Mouse (Mus musculus): ENCODE measurements around the gene Gm39653. TPM values are rescaled to one million over a fixed set of nuclear protein-coding genes. Genes with fewer than 3 reads are reported as not detected.
A peak's percentile ranks its signal among the peaks of the same experiment; 100 is the strongest.

The Gm39653 gene
- polyA plus RNA-seq, 1 experiment from 2014 or later: not detected

DNA sequence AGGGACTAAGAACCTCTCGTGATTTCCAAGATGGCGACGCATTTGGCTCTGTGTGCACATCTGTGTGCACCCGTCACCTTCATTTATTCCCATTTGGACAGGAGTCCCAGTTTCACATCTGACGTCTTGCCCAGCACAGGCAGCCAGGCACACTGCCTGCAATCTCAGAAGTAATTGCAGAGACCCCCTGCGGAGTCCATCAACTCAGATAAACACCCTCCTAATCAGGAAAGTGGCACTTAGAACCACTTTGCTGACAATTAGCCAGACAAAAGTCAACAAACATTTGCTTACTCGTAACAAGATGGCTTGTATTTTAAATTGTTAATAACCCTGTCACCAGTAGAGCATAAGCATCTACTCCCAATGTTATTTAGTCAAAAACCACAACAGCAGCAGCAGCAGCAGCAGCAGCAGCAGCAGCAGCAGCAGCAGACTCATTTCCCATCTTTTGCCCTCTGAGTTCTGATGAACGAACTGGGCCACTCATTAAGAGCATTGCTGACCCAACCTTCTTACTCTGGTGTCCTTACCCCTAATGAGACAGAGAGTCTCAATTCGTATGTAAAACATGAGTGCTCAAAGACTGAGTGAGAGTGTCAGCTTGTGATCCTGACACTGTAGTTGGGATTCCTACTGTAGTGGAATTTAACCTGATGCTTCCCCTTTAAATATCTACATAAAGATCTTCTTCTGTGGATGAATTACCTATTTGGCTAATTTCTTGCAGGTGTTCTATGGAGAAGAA, 51.6 kb downstream of the Gm39653 start:
- Histone ChIP-seq H3K9ac (ENCODE audit: low read length) (no peak overlapping the region), H3K36me3 (ENCODE audit: control insufficient read depth, insufficient read depth, low read length) (no peaks in the 10 kb centered on the region), H3K9me3 (replicated peaks; ENCODE audit: control insufficient read depth, low read length) (no peaks in the 10 kb centered on the region), H3K27ac (ENCODE audit: low read depth, low read length) (no peak overlapping the region), H3K4me1 (ENCODE audit: control insufficient read depth, insufficient read depth, low read length) (peaks cover 15% of the 10 kb centered on the region), H3K4me2 (ENCODE audit: low read length) (peak overlapping the region; percentile 48), H3K4me3 (ENCODE audit: low read depth, low read length) (no peak overlapping the region), H3K27me3 (replicated peaks; ENCODE audit: control insufficient read depth, insufficient read depth, low read length) (no peaks in the 10 kb centered on the region)
- DNase-seq (ENCODE audit: low spot score) (peak; percentile 67), ATAC-seq (peak; percentile 47; the same call in 1 of the 2 replicates)
- 25% methylated on average over 9 of the region's 9 CpGs for whole genome bisulfite sequencing

DNA sequence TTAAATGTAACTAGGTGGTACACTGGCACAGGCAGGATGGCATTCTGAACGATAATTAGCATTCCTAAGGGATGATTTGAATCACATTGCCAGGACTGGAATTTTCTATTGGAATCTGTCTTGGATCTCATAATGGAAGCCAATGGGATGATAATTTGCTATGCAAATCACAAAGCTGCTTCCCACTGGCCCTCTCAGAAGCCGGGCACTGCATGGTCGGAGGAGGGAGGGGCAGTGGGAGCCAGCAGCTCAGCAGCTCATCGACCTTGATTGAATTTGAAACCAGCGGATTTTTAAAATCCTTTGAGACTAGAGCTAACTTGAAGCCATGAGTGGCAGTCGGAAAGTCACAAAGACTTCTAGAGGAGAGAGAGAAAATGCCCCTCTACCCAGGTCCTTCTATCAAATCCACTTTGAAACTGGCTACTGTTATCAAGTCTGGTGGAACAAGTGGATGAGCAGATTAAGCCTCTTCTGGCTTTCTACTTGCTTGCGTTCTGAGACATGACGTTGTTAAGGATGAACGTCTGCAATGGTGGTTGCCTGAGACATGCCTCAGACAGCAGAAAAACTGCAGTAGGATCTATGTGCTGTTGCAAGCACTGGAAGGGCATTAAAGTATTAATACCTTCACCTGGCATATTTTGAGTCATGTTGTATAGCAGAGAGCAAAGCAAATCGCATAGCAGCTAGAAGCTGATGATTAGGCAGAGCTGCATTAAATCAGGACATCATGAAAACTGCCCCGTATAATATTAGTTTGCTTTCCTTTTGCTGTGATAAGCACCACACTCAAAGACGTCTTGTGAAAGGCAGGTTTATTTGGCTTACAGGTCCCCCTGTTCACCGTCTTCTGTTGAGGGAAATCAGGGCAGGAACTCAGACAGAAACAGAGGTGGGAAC, 52.4 kb downstream of the Gm39653 start:
- DNase-seq (ENCODE audit: low spot score) (peak; percentile 43), ATAC-seq (peak; percentile 62)
- WGBS: 10% methylated on average over 13 of the region's 13 CpGs
- Histone ChIP-seq H3K4me2 (ENCODE audit: low read length) (peak overlapping the region; percentile 48), H3K4me1 (ENCODE audit: control insufficient read depth, insufficient read depth, low read length) (peaks cover 15% of the 10 kb centered on the region), H3K4me3 (ENCODE audit: low read depth, low read length) (peak overlapping the region; percentile 1), H3K27me3 (replicated peaks; ENCODE audit: control insufficient read depth, insufficient read depth, low read length) (no peaks in the 10 kb centered on the region), H3K36me3 (ENCODE audit: control insufficient read depth, insufficient read depth, low read length) (no peaks in the 10 kb centered on the region), H3K9ac (ENCODE audit: low read length) (peak overlapping the region; percentile 40; the same call in 1 of the 2 replicates), H3K27ac (ENCODE audit: low read depth, low read length) (no peak overlapping the region), H3K9me3 (replicated peaks; ENCODE audit: control insufficient read depth, low read length) (no peaks in the 10 kb centered on the region)

DNA sequence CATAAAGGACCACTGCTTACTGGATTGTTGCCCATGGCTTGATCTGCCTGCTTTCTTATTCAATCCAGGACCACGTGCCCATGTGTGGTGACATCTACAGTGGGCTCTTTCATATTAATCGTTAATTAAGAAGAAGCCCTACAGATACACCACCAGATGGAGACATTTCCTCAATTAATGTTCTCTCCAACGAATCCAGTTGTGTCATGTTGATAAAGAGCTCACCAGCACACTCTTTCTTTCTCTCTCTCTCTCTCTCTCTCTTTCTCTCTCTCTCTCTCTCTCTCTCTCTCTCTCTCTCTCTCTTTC, 53.0 kb downstream of the Gm39653 start:
- H3K27me3 ChIP-seq (replicated peaks; ENCODE audit: control insufficient read depth, insufficient read depth, low read length): no peaks in the 10 kb centered on the region
- no peaks in the 10 kb centered on the region for H3K36me3 ChIP-seq (ENCODE audit: control insufficient read depth, insufficient read depth, low read length)
- peak overlapping the region; percentile 1 for H3K4me3 ChIP-seq (ENCODE audit: low read depth, low read length)
- DNase-seq (ENCODE audit: low spot score): peak; percentile 93
- H3K4me1 ChIP-seq (ENCODE audit: control insufficient read depth, insufficient read depth, low read length): peaks cover 15% of the 10 kb centered on the region
- H3K4me2 ChIP-seq (ENCODE audit: low read length): peak overlapping the region; percentile 48
- ATAC-seq: peak; percentile 81
- H3K27ac ChIP-seq (ENCODE audit: low read depth, low read length): no peak overlapping the region
- WGBS: 1% methylated on average over 3 of the region's 3 CpGs
- peak overlapping the region; percentile 40; the same call in 1 of the 2 replicates for H3K9ac ChIP-seq (ENCODE audit: low read length)
- no peaks in the 10 kb centered on the region for H3K9me3 ChIP-seq (replicated peaks; ENCODE audit: control insufficient read depth, low read length)

Other genes with a start within 250 kb of the Gm39653 start
- 6.6 and 8.2 TPM in 2 replicates for gene Adam23, start 170.1 kb upstream of the Gm39653 start, polyA plus RNA-seq (2014; fragmentation: Nextera tagmentation; extraction: Ambion mirVana)
- gene Dytn, start 71.0 kb downstream of the Gm39653 start, polyA plus RNA-seq (2014; fragmentation: Nextera tagmentation; extraction: Ambion mirVana): not detected in 2 replicates
- 0.29 and 0.53 TPM in 2 replicates for gene Mdh1b, start 114.3 kb downstream of the Gm39653 start, polyA plus RNA-seq (2014; fragmentation: Nextera tagmentation; extraction: Ambion mirVana)
- gene Fastkd2, start 114.6 kb downstream of the Gm39653 start, polyA plus RNA-seq (2014; fragmentation: Nextera tagmentation; extraction: Ambion mirVana): 56.2 and 59.4 TPM in 2 replicates
- gene 4933402D24Rik, start 153.3 kb downstream of the Gm39653 start, polyA plus RNA-seq (2014; fragmentation: Nextera tagmentation; extraction: Ambion mirVana): 0.28 and 0.32 TPM in 2 replicates